Mouse (Mus musculus): ENCODE measurements around the gene Arhgap22.

DNA sequence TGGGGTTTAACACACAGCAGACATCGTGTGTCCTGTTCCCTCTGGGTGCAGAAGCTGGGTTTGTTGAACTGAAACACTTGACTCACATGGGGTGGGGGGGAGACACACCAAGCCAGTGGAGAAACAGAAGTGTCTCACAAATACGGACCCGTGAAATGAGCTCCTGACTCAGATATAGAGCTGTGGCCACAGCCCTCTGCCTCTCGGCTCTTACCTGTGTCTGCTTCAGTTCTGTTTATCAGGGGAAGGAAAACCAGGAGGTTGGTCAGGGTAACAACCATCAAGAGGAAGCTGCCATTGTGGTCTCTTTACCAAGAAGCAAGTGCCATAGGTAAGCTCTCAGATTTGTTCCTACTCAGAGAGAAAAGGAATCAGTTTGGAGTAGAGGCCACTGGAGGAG is 45.1 kb upstream of the Arhgap22 start:
- TF ChIP-seq CTCF (conservative IDR thresholded peaks at IDR 0.05; ENCODE audit: insufficient read depth, insufficient read length, low read depth, low read length), result no peak
- TF ChIP-seq POLR2A (IDR thresholded peaks at IDR 0.05; ENCODE audit: low read depth, low read length), result no peak
